Mouse (Mus musculus) kidney, embryonic 14.5 days (tissue): Measurements from ENCODE around the gene Fam136a. TPM values are rescaled to one million over a fixed set of nuclear protein-coding genes. Genes with fewer than 3 reads are reported as not detected.

Source experiments
- ATAC-seq: fragments of 200-750 bp; cut with Nextera tagmentation; 2 replicates; pipeline ENCODE4 v1.8.0; 2017; ENCODE audit warnings: moderate number of reproducible peaks, mild to moderate bottlenecking, moderate TSS enrichment, moderate library complexity; ENCODE audit not compliant: low FRiP score, low TSS enrichment
- H3K27ac ChIP-seq: fragments of 300-500 bp; sonication (generic); 2 replicates; pipeline ENCODE4 v1.5.1; 2014; ENCODE audit warnings: low read depth, mild to moderate bottlenecking, low read length, moderate library complexity, mixed read lengths
- H3K27me3 ChIP-seq: fragments of 300-500 bp; sonication (generic); 2 replicates; pipeline ENCODE4 v1.6.1; 2014; ENCODE audit warnings: mild to moderate bottlenecking, low read length; ENCODE audit not compliant: control insufficient read depth, insufficient read depth
- H3K36me3 ChIP-seq: fragments of 300-500 bp; sonication (generic); 2 replicates; pipeline ENCODE4 v1.6.1; 2014; ENCODE audit warnings: low read length, mixed read lengths; ENCODE audit not compliant: control insufficient read depth, insufficient read depth
- H3K4me1 ChIP-seq: fragments of 300-500 bp; sonication (generic); 2 replicates; pipeline ENCODE4 v1.6.1; 2014; ENCODE audit warnings: low read length, mixed read lengths; ENCODE audit not compliant: control insufficient read depth, insufficient read depth
- H3K4me2 ChIP-seq: fragments of 300-500 bp; sonication (generic); replicated peaks from 2 replicates; pipeline ENCODE4 v1.6.1; 2014; ENCODE audit warnings: low read depth, mild to moderate bottlenecking, low read length
- H3K4me3 ChIP-seq: fragments of 300-500 bp; sonication (generic); 2 replicates; pipeline ENCODE4 v1.5.1; 2014; ENCODE audit warnings: mild to moderate bottlenecking, low read length
- H3K9ac ChIP-seq: fragments of 300-500 bp; sonication (generic); 2 replicates; pipeline ENCODE4 v1.6.1; 2014; ENCODE audit warnings: low read depth, mild to moderate bottlenecking, low read length, moderate library complexity
- H3K9me3 ChIP-seq: fragments of 300-500 bp; sonication (generic); 2 replicates; pipeline ENCODE4 v1.6.1; 2016; ENCODE audit warnings: low read length; ENCODE audit not compliant: control insufficient read depth
- WGBS: fragments of 180-500 bp; shearing (Covaris S2); extraction: QIAGEN DNeasy Blood & Tissue Kit; methylation state at CpG from one replicate; pipeline ENCODE4 v1.1.7; 2014; 5-methylcytosine and 5-hydroxymethylcytosine counted together
- polyA plus RNA-seq: library from polyadenylated mRNA; unstranded; fragments of >200 nt; fragmentation: Nextera tagmentation; extraction: Ambion mirVana; gene quantifications from 2 replicates; pipeline ENCODE4 v1.2.1, GENCODE M21; 2014

Gene Fam136a
- polyA plus RNA-seq, result 154 and 156 TPM in 2 replicates

DNA sequence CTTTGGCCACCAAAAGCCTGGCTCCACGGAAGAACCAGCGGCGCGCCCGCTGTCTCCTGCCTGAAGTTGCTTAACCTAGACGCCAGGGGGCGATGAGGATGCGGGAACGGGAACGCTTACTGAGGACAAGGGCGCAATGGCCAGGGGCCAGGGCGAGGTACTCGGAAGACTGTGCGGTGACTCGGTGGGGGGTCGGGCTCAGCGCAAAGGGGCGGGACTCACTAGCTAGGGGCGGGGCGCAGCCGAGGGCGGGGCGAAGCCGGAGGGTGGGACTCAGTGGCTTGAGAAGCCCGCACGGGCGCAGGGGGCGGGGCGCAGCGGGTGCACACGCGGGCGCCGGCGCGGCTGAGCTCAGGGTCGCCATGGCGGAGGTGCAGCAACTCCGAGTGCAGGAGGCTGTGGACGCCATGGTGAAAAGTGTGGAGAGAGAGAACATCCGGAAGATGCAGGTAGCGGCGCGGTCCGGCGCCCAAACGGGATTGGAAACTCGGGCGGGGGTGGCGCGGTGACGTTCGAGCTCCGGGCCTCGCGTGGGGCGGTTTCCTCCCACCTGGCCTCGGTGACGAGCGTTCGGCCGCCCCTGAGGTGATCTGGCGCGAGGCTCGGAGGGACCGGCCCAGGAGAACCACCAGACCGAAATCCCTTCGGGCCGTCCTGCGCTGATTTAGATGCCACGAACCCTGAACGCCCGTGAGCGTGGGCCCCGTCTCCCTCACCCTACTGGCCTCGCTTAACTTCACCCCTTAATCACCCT lies at the start of gene Fam136a:
Gene Fam136a, plus strand, starts transcription at position 276 of the 754 bp plus-strand sequence.
- ATAC-seq, result peak; percentile 97
- no peaks in the 10 kb centered on the region for H3K27me3 ChIP-seq
- peaks cover 18% of the 10 kb centered on the region; the same call in 1 of the 2 replicates for H3K36me3 ChIP-seq
- peak within 1 kb of the TSS; percentile 88 for H3K4me2 ChIP-seq
- H3K9me3 ChIP-seq, result no peaks in the 10 kb centered on the region
- peak within 1 kb of the TSS; percentile 56; the same call in 1 of the 2 replicates for H3K27ac ChIP-seq
- H3K9ac ChIP-seq, result peak within 1 kb of the TSS; percentile 83
- H3K4me1 ChIP-seq, result peaks cover 10% of the 10 kb centered on the region
- WGBS, result under 1% methylated on average over 72 of the region's 76 CpGs
- peak within 1 kb of the TSS; percentile 68 for H3K4me3 ChIP-seq

DNA sequence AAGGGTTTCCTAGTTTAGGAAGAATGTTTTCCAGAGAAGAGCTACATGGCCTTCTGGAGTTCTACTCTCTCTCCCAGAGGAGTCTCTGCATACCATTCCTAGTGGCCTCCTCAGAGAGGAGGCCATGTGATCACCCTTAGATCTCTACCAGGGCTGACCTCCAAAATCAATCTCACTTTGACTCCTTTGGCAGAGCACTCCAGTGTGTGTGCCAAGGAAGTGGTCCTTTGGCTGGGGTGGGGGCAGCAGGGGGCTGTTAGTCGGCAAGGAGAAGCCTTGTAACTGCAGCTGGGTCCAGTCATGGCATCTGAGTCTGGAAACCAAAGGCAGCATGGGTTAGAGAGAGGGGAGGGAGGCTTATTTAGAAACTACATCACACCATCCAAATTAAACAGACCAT lies 48.4 kb upstream of the Fam136a start:
- Histone ChIP-seq H3K4me3 (no peak overlapping the region), H3K27ac (no peak overlapping the region), H3K36me3 (no peaks in the 10 kb centered on the region), H3K9me3 (0 out of 2 replicates have a peak, but pooled peaks cover 2% of the 10 kb centered on the region), H3K4me1 (no peaks in the 10 kb centered on the region), H3K27me3 (no peaks in the 10 kb centered on the region), H3K4me2 (no peak overlapping the region), H3K9ac (no peak overlapping the region)
- ATAC-seq, result no peak
- WGBS, result 63% methylated on average over 1 of the region's 1 CpGs

- no peak overlapping the region for H3K4me2 ChIP-seq
- H3K27ac ChIP-seq, result no peak overlapping the region
- ATAC-seq, result no peak
Observed at GRCm38 (mm10) chr6:86318855-86319254, 46.6 kb upstream of the Fam136a start.

GRCm38 (mm10) chr6:86322031-86322563 lies 43.3 kb upstream of the Fam136a start:
- Histone ChIP-seq H3K4me1 (no peaks in the 10 kb centered on the region), H3K9me3 (0 out of 2 replicates have a peak, but pooled peaks cover 2% of the 10 kb centered on the region), H3K4me3 (no peak overlapping the region), H3K36me3 (no peaks in the 10 kb centered on the region), H3K9ac (no peak overlapping the region), H3K27me3 (no peaks in the 10 kb centered on the region), H3K27ac (no peak overlapping the region), H3K4me2 (no peak overlapping the region)
- ATAC-seq, result no peak
- WGBS, result 78% methylated on average over 5 of the region's 5 CpGs

More at GRCm38 (mm10) chr6:86318855-86319254, 46.6 kb upstream of the Fam136a start:
- Histone ChIP-seq H3K4me3 (no peak overlapping the region), H3K36me3 (no peaks in the 10 kb centered on the region), H3K9ac (no peak overlapping the region), H3K27me3 (no peaks in the 10 kb centered on the region), H3K4me1 (no peaks in the 10 kb centered on the region), H3K9me3 (0 out of 2 replicates have a peak, but pooled peaks cover 2% of the 10 kb centered on the region)
- WGBS, result 57% methylated on average over 4 of the region's 4 CpGs

GRCm38 (mm10) chr6:86322991-86323390 lies 42.5 kb upstream of the Fam136a start:
- no peak for ATAC-seq
- 94% methylated on average over 9 of the region's 9 CpGs for WGBS
- Histone ChIP-seq H3K36me3 (no peaks in the 10 kb centered on the region), H3K9me3 (0 out of 2 replicates have a peak, but pooled peaks cover 2% of the 10 kb centered on the region), H3K9ac (no peak overlapping the region), H3K27ac (no peak overlapping the region), H3K27me3 (no peaks in the 10 kb centered on the region), H3K4me1 (no peaks in the 10 kb centered on the region), H3K4me3 (no peak overlapping the region), H3K4me2 (no peak overlapping the region)

DNA sequence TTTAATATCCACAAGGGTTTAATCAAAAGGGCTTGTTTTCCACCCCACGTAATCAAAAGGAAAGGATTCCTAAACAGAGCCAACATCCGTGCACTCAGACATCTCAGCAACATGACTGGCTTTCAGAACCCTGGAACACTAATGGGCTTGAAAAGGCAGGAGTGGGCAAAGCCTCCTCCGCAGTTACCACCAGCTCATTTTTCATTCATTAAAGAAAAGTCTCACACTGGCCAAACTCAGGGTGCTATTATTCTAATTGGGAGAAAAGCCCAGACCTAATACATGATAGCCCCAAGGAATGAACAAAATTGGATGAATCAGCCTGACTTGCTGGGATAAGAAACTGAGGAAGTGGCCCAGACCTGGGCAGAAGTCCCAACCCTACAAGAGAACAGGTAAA lies 41.0 kb upstream of the Fam136a start:
- H3K27ac ChIP-seq, result no peak overlapping the region
- no peak overlapping the region for H3K9ac ChIP-seq
- H3K9me3 ChIP-seq, result 0 out of 2 replicates have a peak, but pooled peaks cover 2% of the 10 kb centered on the region
- H3K4me3 ChIP-seq, result no peak overlapping the region
- no peaks in the 10 kb centered on the region for H3K27me3 ChIP-seq
- peaks cover 5% of the 10 kb centered on the region; the same call in 1 of the 2 replicates for H3K4me1 ChIP-seq
- ATAC-seq, result no peak
- no peaks in the 10 kb centered on the region for H3K36me3 ChIP-seq
- WGBS, result 84% methylated on average over 3 of the region's 3 CpGs
- no peak overlapping the region for H3K4me2 ChIP-seq

DNA sequence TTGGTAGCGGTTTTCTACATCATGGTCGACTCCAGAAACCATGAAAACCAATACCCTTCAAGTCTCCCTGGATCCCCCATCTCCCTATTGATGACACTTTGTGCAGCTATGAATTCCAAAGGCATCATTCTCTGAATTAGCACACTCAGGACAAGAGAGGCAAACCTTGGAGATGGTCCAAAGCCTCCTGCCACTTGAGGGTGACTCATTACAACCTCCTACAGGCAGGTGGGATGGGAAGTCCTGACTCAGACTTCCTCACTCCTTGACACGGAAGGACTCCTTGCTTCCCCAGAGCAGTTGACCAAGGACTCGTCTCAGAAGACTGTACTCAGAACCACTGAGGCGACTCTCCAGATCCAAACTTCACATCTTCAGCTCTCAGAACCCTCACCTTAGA lies 39.8 kb upstream of the Fam136a start:
- Histone ChIP-seq H3K27ac (no peak overlapping the region), H3K9ac (no peak overlapping the region), H3K4me1 (peaks cover 5% of the 10 kb centered on the region; the same call in 1 of the 2 replicates), H3K27me3 (no peaks in the 10 kb centered on the region), H3K36me3 (no peaks in the 10 kb centered on the region), H3K4me3 (no peak overlapping the region), H3K4me2 (no peak overlapping the region), H3K9me3 (peaks cover 4% of the 10 kb centered on the region; the same call in 1 of the 2 replicates)
- WGBS, result 85% methylated on average over 5 of the region's 5 CpGs
- no peak for ATAC-seq

GRCm38 (mm10) chr6:86326866-86327265 lies 38.6 kb upstream of the Fam136a start:
- WGBS, result 86% methylated on average over 18 of the region's 18 CpGs
- Histone ChIP-seq H3K27ac (no peak overlapping the region), H3K9me3 (peaks cover 3% of the 10 kb centered on the region; the same call in 1 of the 2 replicates), H3K4me2 (no peak overlapping the region), H3K36me3 (no peaks in the 10 kb centered on the region), H3K9ac (no peak overlapping the region), H3K4me3 (no peak overlapping the region), H3K27me3 (no peaks in the 10 kb centered on the region), H3K4me1 (peaks cover 5% of the 10 kb centered on the region; the same call in 1 of the 2 replicates)
- no peak for ATAC-seq

DNA sequence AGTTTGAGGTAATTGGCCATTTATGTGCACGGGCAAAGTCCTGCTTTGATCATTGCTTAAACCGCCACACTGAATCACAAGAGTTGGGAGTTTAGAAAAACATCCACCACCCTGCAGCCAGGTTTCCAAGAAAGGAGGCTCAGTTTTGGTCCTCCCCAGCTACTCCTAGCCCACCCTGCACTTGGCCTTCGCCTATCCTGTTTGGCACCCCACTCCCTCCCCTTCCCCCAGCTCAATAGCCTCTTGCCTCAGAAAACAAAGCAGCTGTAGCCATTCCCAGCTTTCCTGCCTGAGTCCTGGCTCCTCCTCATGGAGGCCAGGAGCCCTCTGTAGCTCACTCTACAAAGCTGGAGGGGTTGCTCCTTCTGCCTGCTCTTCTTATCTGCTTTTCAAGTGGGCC lies 37.1 kb upstream of the Fam136a start:
- no peaks in the 10 kb centered on the region for H3K27me3 ChIP-seq
- H3K27ac ChIP-seq, result no peak overlapping the region
- no peak overlapping the region for H3K4me2 ChIP-seq
- no peak overlapping the region for H3K9ac ChIP-seq
- no peak for ATAC-seq
- WGBS, result 25% methylated on average over 3 of the region's 3 CpGs
- H3K36me3 ChIP-seq, result no peaks in the 10 kb centered on the region
- H3K9me3 ChIP-seq, result peaks cover 3% of the 10 kb centered on the region; the same call in 1 of the 2 replicates
- no peak overlapping the region for H3K4me3 ChIP-seq
- peaks cover 5% of the 10 kb centered on the region; the same call in 1 of the 2 replicates for H3K4me1 ChIP-seq
